Mouse (Mus musculus) myocyte (in vitro differentiated cells): ENCODE measurements around the gene Arhgef26.

Experiments
- CEBPB ChIP-seq: IDR thresholded peaks from 2 replicates; pipeline ENCODE4 v1.6.1; 2011; ENCODE audit warnings: mild to moderate bottlenecking, moderate library complexity; ENCODE audit not compliant: poor library complexity, insufficient read depth, severe bottlenecking
- E2F4 ChIP-seq: IDR thresholded peaks from one replicate; pipeline ENCODE4 v1.6.1; 2011; ENCODE audit warnings: mild to moderate bottlenecking, control low read depth, moderate library complexity; ENCODE audit not compliant: insufficient read depth
- MYOG ChIP-seq, 3 experiments: IDR thresholded peaks; one replicate each; pipeline ENCODE4 v1.6.1; 2011; ENCODE audit warnings: control low read depth in 2 of 3, low read depth in 2 of 3, mild to moderate bottlenecking in 2 of 3; ENCODE audit not compliant: insufficient read length in 2 of 3, control insufficient read depth in 1 of 3, insufficient read depth in 1 of 3
- POLR2A ChIP-seq: IDR thresholded peaks from one replicate; pipeline ENCODE4 v1.6.1; 2011; ENCODE audit warnings: low read depth, mild to moderate bottlenecking, control low read depth, moderate library complexity; ENCODE audit not compliant: insufficient read length
- POLR2AphosphoS2 ChIP-seq: IDR thresholded peaks from one replicate; pipeline ENCODE4 v1.6.1; 2011; ENCODE audit warnings: low read depth, control low read depth; ENCODE audit not compliant: insufficient read length
- SRF ChIP-seq: IDR thresholded peaks from one replicate; pipeline ENCODE4 v1.6.1; 2011; ENCODE audit warnings: low read depth; ENCODE audit not compliant: control insufficient read depth, insufficient read length
- TCF12 ChIP-seq: IDR thresholded peaks from one replicate; pipeline ENCODE4 v1.6.1; 2011; ENCODE audit warnings: mild to moderate bottlenecking, control low read depth; ENCODE audit not compliant: poor library complexity, insufficient read depth, severe bottlenecking
- TCF3 ChIP-seq: IDR thresholded peaks from one replicate; pipeline ENCODE4 v1.6.1; 2011; ENCODE audit warnings: low read depth, control low read depth; ENCODE audit not compliant: insufficient read length

DNA sequence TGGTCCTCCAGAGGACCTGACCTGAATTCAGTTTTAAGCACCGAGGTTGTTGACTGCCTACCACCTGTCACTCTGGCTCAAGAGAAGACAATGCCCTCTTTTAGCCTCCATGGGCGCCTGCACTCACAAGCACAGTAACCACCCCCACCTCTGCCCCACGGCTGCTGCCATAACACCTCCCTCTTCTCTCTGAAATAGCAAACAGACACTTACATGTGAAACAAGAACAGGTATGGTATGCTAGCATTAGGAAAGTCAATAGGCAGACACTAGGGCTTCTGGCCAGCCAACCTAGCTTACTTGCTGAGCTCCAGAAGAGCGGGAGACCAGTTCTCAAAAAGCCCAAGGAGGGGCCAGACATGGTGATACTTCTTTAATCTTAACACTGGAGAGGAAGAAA is 161.2 kb downstream of the Arhgef26 start:
- TF ChIP-seq POLR2AphosphoS2 (no peak), E2F4 (no peak), POLR2A (no peak), TCF12 (no peak), MYOG (IDR thresholded peaks at IDR 0.05; ENCODE audit: control insufficient read depth in 1 of 3, insufficient read depth in 1 of 3, insufficient read length in 2 of 3, low read depth in 2 of 3) (no peak), CEBPB (no peak), TCF3 (no peak), SRF (no peak)
